Mouse (Mus musculus): ENCODE data around the gene Pigt.
A peak's percentile ranks its signal among the peaks of the same experiment; 100 is the strongest.

The Pigt gene

DNA sequence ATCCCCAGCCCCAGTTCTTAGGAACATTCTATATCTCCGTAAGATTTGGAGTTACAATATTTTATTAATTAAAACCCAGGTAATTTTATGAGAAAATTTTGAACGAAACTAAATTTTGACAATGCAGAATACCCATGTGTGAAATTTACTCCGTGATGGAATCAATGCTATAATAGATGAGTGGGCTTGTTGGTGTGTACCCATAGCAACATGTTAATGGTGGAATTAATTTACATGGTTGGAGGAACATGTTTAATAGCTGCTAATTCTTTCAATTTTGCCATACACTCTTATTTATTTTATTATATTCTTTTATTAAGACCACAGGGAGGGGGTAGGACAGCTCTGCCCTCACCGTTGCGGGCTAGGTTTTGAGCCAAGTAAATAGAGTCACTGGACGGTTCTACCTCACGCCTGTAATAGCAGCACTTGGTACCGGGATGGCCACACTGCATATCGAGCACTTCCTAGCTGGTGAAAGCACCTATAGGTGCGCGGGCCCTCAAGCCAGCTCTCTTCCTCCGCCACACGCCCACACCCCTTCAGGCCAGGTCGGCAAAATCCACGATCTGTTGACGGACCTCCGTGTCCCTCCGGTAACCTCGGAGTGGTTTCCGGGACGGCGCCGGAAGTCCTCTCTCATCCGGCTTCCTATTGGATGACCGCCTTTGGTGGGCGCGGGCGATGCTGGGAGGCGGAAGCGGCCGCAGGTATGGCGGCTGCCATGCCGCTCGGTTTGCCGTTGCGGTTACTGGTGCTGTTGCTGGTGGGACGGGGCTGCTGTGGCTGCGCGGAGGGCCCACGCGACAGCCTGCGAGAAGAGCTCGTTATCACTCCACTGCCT is at the start of gene Pigt:
Gene Pigt, plus strand, starts transcription at position 674 of the 844 bp plus-strand sequence.
- DNase-seq (ENCODE audit: low spot score), result peak; percentile 88

DNA sequence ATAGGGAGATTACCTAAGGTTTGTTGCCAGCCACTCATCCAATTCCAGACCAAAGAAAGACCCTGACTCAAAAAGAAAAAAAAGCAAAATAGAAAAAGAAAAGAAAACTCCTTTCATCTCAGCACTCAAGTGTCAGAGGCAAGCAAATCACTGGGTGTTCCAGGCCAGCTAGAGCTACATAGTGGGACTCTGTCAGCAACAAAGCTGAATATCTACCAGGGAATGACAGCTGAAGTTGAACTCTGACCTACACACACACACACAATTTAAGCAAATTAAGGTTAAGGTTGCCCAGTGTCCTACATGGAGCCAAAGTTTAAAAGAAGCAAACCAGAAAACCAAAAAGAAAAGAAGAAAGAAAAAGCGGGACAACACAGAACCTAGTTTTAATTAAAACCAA is 49.2 kb upstream of the Pigt start:
- DNase-seq (ENCODE audit: low spot score), result no peak

DNA sequence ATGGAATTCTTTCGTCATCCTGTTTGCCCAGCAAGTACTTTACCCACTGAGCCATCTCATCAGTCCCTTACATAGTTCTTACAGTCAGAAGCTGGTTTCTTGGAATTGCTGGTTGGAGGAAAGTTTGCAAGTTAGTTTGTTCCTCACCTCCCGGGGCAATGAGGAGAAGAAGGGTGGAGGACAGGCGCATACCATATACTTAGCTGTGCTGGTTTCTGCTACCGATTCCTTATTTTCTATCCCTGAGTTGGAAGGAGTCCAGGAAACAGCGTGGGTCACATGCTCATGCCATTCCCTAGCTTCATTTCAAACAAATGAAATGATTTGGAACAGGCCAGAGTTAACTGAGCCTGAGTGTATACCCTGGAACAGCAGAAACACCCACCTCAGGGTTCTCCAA is 48.4 kb upstream of the Pigt start:
- no peak for DNase-seq (ENCODE audit: low spot score)

DNA sequence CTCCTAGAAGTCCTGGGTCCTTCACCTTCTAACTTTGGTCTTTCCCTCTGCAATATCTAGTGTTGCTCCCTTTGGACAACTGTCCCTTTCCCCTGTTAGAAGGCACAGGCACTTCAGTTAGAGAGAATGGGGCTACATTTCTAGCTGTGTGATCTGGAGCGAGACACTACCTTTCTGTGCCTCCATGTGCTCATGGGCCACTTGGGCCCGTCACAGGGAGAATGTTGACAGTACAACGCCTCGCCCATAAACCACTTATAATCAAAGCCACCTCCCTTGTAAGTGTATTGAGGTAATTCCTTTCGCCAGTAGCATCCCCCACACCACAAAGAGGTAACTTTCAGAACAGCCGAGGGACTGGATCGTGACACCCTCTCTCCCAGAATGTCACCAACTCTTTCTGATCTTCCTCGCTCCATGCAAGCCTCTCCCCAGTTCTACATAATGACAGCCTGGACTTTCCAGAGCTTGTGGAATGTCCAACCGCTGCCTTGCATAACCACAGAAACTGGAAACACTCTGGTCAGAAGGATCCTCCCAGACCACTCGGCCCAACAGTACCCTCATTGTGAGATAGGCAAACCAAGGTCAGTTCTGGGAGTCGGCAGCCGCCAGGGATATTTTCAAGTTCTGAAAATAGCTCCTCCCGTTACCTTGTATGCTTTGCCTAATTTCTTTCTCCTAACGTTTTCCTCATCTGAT is 47.8 kb upstream of the Pigt start:
- DNase-seq (ENCODE audit: low spot score), result no peak

DNA sequence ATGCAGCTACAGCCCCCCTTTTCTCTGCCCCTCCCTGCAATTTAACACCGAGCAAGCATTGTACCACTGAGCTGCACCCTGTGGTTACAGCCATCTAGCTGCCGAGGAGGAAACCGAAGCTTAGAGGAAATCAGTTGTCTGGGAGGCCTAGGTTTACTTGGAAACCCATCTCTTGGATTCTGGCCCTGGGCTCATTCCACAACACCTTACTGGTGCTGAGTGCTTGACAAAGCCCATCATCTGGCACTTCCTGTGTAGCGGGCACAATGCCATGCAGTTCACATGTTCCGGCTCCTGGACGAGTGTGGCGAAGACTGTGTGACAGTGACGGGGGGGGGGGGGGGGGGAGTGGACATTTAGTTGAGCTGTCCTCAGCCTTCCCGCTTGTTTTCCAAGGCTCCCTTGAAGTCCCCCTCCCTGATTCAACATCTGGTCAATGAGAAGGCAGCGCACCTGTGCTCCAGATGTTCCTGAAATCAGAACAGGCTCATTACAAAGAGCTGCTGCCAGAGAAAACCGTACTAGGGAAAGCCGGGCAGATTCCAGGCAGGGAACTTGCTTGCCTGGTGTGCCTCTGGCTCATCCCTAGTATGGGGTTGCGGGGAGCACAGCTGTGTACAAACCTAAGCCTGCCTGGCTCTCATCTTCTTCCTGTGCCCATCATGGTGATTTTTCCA is 45.2 kb upstream of the Pigt start:
- no peak for DNase-seq (ENCODE audit: low spot score)

DNA sequence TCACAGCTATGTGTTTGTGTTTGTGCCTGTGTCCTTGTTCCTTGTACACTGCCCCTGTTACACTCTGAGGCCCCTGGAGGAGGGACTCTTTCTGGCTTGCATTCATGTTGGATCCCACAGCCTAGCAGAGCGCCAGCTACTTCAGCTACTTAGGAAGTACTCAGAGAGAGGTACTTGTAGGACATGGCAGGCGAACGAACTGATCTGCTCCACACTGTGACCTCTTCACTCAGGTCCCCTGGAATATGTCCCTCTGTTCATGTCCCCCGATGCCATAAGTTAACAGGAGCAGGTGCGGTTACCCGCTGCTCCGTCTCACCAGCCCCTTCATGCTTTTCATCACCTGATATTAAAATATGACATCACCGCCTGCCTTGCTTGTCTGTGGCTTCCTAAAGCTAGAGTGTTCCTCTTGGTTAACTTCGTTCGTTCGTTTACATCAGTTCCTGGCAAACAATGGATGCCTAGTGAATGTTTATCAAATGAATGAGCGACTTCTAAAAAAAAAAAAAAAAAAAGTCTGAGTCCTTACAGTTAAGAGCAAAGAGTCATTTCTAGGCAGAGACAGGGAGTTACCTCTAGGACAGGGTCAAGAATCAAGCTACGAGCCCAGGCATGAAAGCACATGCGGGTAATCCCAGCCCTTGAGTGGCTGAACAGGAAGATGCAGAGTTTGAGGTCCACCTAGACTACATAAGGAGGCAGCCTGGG is 44.1 kb upstream of the Pigt start:
- no peak for DNase-seq (ENCODE audit: low spot score)

DNA sequence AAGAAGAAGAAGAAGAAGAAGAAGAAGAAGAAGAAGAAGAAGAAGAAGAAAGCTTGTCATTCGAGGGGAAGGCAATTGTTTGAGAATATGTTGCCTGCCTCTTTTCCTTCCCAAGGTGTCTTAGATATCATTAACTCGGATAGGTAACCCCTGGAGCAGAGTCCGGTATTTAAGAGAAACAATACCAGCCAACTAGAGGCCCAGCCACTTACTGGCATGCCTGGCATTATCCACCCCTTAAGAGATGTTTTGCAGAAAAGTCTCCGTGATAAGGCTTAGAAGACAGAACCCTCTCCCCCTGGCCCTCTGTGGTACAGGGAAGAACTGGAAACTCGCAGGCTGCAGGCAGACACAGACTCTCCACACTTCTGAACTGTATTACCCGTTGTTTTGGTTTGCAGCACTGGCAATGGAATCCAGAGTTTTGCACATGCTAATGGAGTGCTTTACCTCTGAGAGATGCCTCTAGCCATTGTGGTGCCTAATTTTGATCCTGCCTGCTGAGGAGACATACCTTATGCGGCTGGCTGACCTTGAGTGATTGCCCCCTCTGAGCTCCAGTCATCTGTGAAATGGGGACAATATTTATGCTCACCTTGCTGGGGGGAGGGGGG is 43.3 kb upstream of the Pigt start:
- no peak for DNase-seq (ENCODE audit: low spot score)

DNA sequence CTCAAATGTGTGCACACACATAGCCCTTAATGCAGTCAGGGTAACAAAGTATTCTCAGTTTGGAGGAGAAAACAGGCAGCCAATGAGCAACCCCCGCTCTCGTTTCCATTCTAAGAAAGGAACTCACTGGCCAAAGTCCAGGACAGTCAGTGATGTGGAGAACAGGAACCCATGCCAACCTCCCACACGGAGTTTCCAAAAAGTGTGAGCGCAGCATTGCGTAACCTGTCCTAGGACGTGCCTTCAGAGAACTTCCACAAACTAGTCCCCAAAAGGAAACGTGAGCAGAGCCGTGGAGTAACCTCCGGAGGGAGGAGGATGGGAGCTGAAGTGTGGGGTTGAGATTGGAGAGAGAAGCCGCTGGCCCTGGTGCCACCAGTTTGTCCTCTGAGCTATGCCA is 42.5 kb upstream of the Pigt start:
- peak; percentile 68 for DNase-seq (ENCODE audit: low spot score)

DNA sequence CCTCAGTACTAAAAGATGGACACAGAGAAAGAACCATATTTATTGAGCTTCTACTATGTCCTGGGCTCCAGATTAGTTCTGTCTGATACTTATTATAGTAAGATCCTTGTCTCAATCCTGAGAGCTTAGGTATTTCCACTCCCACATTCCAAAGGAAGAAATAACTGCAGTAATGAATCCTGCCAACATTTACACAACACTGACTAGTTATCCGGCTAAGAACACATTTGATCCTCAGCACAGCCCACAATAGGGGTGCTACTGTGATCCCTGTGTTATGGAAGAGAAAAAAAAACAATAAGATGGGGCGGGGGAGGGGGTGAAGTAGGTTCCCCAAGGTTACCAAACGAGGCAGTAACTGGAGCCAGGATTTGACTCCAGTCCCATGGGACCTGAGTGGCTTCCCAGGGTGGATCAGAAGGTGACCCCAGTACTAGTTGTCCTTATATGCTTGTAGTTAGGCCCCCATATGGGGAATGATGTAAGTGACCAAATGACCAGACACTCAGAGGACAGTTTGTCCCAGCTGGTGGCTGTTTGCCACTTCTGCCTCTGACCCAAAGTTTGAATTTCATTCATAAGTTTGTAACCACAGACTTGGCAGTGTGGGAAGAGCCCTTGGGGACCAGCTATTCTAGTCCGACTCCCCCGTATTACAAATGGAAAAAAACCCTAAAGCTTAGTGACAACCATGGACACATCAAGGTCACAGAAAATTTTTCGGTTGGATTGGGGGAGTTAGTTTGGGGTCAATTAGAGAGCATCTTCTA is 41.7 kb upstream of the Pigt start:
- peak; percentile 30 for DNase-seq (ENCODE audit: low spot score)

DNA sequence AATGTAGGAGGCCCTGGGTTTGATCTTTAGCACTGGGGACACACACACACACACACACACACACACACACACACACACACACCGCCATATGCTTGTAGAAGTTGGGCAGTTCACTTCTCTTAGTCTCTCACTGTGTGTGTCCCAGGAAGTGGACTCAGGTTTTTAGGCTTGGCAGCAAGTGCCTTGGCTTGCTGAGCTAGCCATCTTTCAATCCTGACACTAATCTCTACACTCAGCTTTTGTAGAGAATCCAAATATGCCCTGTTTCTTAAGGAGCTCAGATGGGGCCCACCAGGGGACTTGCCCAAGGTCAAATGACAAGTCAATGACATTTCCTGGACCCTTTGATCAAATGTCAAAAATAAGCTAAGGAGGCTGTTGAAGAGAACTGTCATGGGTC is 40.9 kb upstream of the Pigt start:
- no peak for DNase-seq (ENCODE audit: low spot score)

DNA sequence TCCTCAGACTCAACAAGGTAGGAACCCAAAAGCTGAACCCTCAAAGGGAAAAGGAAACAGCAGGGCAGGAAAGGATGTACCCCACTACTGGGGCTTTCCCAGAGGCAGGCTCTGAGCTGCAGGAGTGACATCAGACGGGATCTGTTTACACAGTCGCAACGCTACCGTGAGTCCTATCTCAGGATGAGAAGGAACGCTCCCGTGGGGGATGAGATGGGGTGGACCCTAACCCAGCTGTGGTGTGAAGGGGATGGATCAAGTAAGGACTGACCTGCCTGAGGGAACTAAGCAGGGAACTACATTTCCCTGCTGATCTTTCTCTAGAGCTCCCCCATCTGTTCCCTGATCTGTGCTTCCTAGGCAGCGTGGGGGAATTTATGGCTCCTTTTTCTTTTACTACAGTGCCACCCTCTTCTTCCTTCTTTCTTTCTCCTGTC is 40.4 kb upstream of the Pigt start, which contains the start of gene Sys1:
Gene Sys1, plus strand, starts transcription at position 101 of the 437 bp plus-strand sequence.
- DNase-seq (ENCODE audit: low spot score), result no peak

DNA sequence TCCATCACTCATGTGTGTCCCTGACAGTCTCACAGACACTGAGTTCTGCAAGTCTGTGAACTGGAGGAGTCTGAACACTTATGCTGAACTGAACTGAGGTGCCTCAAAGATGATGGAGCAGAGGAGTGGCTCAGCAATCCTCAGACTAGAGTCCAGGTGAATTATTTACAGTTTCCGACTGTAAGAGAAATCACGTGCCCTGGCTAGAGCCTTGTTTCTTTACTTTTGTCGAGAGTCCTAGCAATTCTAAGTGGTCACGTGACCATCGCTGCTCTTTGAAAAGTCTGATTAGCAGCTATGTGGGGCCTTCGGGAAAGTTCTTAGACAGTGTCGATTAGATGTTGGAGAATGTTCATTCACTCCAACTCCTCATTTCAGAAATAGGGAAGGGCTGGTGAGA is 39.4 kb upstream of the Pigt start:
- DNase-seq (ENCODE audit: low spot score), result no peak

DNA sequence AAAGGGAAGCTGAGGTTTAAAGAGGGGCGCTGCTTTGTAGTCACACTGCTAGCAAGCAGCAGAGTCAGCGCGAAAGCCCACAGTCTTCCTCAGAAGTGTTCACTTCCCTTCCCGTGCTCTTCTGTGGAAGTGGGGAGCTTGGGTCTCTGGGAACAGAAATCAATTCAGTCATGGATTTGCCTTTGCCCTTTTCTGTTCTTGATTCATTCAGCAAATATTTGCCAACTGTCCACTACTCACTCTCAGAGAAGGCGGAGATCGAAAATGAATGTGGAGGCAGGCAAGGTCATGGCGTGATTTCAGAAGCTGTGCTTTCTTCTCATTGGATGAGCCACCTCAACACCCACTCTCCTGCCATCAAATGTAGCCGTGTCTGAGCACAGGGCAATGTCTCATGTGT is 38.8 kb upstream of the Pigt start:
- no peak for DNase-seq (ENCODE audit: low spot score)

DNA sequence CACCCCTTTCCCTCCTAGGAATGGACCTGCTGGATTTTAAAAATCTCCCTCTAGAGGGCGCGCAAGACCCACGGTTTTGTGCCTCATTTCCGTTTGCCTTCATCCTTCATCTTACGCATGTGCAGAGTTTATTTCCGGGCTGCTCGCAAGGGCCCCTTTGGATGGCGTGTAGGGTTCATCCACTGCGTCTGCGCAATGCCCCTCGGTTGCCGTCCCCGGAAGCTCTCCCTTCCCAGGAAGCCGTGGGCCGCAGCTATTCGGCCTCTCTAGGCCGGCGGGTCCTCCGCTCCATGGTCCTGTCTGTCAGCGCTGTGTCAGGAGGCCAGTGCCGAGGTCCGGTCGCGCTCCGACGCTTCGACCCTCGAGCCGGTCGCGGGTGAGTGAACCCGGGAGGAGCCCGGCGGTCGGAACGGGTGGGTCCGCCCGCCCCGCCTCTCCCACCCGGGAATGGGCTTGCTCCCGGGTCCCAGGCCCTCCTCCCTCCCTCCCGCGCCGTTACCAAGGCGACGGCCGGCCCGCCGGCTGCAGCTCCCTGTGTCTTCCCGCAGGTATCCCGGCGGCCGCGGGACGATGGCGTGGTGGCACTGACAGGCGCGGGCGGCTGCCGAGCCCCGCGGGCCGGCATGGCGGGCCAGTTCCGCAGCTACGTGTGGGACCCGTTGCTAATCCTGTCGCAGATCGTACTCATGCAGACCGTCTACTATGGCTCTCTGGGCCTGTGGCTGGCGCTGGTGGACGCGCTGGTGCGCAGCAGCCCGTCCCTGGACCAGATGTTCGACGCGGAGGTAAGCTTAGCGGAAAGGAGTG is 36.4 kb upstream of the Pigt start, which contains the start of gene Gm20458:
Gene Gm20458, plus strand, starts transcription at position 223 of the 807 bp plus-strand sequence.
- peak; percentile 95 for DNase-seq (ENCODE audit: low spot score)

DNA sequence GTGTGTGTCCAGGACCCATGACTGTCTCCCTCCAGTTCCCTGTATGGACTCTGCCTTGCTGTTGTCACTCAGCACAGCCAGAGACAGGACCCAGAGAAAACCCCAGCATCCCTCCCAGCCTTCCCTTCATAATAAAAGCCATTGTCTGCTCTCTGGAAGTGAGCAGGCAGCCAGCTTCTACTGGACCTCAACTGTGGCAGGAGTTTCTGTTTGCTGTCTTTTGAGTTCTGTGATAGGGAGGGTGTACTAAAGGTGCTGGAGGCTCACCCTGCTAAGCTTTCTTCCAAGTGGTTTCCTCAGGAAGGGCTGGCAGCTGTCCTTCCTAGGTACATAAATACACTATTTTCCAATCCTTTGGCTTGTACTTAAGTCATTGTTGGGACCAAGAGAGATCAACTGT is 32.2 kb upstream of the Pigt start:
- DNase-seq (ENCODE audit: low spot score), result no peak

DNA sequence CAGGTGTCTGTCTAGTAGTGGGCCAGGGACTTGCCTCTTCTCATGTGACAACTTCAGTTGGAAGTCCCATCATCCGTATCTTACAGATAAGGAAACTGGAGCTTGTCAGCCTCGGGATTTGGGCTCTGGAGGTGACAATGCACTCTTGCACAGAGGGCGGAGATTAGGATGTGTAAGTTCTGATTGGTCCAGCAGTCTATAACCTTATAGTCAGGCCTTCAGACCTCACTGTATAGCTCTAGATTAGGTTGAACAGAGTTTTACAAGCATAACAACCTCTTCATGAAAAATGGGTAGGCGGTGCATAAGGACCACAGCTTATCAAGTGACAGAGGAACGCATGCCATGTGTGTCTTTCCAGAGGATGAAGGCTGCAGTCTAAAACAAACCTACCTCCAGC is 30.5 kb upstream of the Pigt start:
- DNase-seq (ENCODE audit: low spot score), result no peak

DNA sequence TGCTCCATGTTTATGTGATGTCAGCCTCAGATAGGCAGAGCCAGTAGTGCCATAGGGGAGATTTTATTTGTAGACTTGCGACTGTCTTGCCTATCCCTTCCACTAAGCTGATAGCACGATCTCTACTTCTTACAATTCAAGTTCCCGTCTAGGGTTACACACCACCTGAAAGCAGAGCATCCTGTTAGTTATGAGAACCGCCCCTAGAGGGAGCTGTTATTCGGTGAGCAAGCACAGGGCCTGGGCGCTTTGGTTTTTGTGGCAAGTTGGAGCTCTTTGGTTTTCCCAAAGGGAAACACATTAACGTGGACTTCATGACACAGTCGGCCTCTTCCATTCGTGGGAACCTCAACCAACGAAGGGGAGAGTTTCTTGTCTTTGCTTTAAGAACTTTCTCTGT is 27.1 kb upstream of the Pigt start:
- no peak for DNase-seq (ENCODE audit: low spot score)

DNA sequence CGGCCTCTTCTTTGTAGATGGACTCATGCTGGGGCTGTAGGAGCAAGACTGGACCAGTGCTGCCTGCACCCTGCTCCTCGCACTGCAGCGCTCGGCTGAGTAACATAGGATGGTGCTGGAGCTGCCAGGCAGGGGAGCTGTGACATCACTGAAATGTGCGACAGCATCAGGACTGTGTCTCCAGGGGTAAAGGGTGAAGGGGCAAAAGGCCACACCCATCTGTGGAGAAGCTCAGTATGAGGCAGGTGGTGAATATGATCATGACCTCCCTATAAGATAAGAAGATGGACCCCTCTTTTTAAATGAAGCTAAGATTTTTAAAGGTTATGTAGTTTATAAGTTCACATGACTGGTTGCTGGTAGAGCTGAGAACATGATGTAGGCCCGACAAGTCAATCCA is 23.7 kb upstream of the Pigt start, which contains the start of gene Trp53tg5:
Gene Trp53tg5, minus strand, starts transcription at position 101 of the 400 bp plus-strand sequence.
- no peak for DNase-seq (ENCODE audit: low spot score)

DNA sequence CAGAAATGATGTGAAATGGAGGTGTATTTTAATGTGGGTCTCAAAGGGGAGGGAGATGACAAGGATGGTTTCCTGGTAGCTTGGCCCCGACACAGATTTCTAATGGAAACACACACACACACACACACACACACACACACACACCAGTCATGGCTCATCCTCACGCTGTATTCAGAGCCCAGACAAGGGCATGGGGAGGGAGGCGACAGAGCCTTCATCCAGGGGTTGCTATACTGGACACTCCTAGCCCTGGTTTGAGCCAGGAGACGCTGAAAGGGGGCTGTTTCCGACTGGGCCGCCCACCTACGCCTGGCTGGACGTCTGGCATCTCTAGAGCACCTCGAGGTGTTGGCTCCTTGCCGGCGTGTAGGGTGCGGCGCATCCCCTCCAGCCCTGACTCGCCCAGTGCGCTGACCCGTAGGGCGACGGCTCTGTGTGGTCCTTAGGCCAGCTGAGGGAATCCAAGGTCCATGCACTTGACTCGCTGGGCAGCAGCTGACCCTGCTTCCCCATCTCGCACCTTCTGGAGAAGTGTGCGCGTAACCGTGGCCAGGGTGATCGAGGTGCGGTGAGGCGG is 11.6 kb upstream of the Pigt start, which contains the start of gene Dbndd2:
Gene Dbndd2, plus strand, starts transcription at position 426 of the 577 bp plus-strand sequence.
- DNase-seq (ENCODE audit: low spot score), result peak; percentile 53
